Mouse (Mus musculus): Measurements from ENCODE around the gene Gm20479.

The Gm20479 gene

DNA sequence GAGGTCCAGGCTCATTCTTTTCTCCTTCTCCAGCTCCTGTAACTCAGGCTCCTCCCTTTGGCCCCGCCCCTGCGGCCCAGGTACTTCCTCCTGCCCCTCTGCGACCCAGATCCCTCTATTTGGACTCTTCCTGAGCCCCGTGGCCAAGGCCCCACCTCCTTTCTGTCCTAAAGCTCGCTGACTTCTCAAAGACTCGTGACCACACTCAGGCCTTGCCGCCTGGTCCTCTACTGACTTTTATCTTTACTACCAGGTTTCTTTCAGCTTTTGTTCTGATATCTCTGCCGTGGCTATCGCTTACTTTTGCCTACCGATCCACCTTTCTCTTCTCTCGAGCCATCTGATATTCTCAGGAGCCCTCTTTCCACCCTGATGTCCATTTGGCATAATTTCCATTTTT, 10.8 kb upstream of the Gm20479 start:
- in situ Hi-C loops (cut with MboI): no loop called here

- in situ Hi-C loops (cut with MboI): no loop called here
Measured at GRCm38 (mm10) chr7:27366082-27366844, 9.0 kb upstream of the Gm20479 start.

GRCm38 (mm10) chr7:27364379-27364778, 7.2 kb upstream of the Gm20479 start:
- in situ Hi-C loops (cut with MboI): no loop called here

DNA sequence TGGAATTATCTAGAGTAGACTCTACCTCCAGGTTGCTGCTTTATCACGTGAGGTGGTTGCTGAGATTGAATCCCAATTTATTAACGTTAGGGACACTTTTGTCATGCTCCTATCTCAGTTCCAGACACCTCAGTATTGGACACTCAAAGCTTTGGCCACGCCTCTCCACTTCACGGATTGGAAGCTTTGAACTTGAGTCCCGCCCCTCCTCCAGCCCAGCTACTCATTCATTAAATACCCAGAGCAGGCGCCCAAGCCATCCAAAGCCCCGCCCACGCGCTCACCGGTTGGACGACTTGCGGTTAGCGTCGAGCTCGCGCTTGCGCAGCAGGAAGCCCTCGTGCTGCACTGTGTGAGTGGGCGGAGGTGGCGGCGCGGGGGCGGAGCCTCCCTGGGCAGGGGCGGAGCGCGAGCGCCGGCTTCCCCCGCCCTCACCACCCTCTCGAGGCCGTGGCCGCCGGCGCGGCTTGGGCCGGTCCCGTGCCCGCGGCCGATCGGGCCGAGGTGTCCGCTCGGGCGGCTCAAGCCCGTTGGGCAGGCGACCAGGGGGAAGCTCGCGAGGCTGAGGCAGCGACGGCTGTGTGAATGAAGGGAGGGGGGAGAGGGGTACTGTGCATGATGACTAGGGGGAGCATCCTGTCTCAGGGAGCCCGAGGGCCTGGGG, 4.2 kb upstream of the Gm20479 start:
- in situ Hi-C loops (cut with MboI): no loop called here

- in situ Hi-C loops (cut with MboI): no loop called here
Measured at GRCm38 (mm10) chr7:27360749-27361148, 3.5 kb upstream of the Gm20479 start.

GRCm38 (mm10) chr7:27359706-27360358, 2.6 kb upstream of the Gm20479 start:
- in situ Hi-C loops (cut with MboI): no loop called here

GRCm38 (mm10) chr7:27359162-27359561, 1.9 kb upstream of the Gm20479 start:
- in situ Hi-C loops (cut with MboI): no loop called here

- in situ Hi-C loops (cut with MboI): no loop called here
Measured at GRCm38 (mm10) chr7:27357595-27357978, 368 bp upstream of the Gm20479 start.

- in situ Hi-C loops (cut with MboI): no loop called here
Measured at GRCm38 (mm10) chr7:27356248-27356647, 971 bp downstream of the Gm20479 start.

DNA sequence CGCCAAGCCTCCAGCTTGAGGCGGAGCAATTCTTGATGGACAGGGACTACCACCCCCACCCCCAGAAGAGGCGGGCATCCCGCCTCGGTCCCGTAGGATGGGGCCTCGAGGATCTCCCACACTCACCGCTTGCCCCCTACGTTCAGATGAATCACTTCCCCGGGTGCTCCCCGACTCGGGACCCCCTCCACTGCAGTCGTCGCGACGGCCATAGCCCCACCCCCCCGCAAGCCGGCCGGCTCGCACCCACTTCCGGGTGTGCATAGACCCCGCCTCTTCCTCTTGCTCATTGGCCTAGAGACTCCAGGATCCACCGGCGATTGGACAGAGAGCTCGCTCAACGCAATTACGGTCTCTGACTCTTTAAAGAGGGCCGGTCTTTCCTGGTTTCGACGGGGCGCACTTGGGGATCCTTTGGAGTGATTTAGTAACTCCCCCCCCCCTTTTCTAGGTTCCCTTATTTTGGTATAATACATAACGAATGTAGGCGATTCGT, 1.4 kb downstream of the Gm20479 start, which contains the start of gene Shkbp1:
TSS of gene Shkbp1 (minus strand) at position 275 of the 496 bp plus-strand sequence.
- in situ Hi-C loops (cut with MboI): no loop called here

DNA sequence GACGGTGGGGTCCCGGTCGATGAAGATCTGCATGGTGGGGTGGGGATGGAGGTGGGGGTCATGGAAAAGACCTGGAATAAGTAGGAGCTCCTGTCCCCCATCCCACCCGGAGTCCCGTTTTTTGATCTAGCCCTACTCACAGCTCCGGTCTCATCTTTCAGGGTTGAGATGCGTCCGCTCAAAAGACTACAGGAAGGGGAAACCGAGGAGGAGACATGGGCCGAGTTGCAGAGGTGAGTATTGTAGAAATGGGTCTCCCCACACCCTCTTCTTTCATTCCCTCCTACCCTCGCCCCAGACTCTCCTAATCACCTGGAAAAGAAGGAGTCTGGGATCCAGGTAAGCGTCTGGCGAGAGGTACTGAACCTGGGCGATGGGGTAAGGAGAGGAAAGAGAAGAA, 2.0 kb downstream of the Gm20479 start:
- in situ Hi-C loops (cut with MboI): no loop called here

DNA sequence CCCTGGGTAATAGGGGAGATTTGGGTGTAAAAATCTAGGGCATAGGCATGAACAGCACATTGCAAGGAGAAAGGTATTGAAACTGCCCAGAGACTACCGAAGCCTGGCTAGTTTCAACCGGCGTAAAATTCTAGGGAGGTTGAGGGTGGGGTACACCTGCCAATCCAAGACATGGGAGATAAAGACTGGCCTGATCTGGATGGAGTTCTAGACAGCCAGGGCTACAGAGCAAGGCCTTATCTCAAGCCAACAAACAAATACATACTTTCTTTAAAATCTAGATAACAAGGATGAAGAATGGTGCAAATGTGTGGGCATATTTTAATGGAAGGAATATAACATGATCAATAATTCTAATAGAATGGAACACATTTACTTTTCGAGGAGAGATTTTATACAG, 2.4 kb downstream of the Gm20479 start:
- in situ Hi-C loops (cut with MboI): no loop called here

DNA sequence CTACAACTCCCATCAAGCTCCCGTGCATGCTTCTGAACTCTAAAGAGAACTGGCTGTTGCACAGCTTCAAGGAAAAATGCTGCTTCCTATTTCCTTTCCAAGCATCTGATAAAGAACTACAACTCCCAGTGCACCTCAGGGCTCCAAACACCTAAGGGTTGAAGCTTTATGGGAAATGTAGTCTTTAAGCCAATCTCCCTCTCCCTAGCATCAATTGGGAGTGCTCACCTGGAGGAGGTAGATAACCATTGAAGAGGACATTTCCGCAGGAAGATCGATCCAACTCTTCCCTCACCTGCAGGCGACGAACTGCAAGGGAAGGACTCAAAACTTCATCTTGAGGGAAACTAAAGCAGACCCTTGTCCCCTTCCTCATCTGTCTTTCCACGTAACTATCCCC, 3.1 kb downstream of the Gm20479 start:
- in situ Hi-C loops (cut with MboI): no loop called here

DNA sequence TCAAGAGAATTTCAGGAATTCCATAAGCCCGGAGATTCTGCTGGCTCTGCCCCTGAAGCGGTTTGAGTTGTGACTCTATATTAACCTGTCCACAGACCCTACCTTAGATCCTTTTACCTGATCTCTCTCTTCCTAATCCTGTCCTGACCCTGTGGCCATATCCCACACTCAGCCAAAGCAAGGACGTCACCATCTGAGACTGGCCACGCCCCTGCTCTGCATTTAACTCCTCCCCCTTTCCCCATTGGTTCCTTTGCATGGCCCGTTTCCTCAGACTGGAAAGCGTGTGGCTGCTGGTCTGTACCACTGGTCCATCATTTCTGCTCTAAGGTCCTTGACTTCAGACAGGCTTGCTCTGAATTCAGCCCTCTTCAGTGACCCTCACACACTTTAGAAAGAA, 11.8 kb downstream of the Gm20479 start:
- in situ Hi-C loops (cut with MboI): loop anchor here (10.0 kb wide), 1 partner anchor 179 kb away; the partner anchor contains the start of gene Hipk4

GRCm38 (mm10) chr7:27342595-27342994, 14.6 kb downstream of the Gm20479 start:
- in situ Hi-C loops (cut with MboI): loop anchor here (10.0 kb wide), 1 partner anchor 182 kb away; the partner anchor contains the start of gene Hipk4

- in situ Hi-C loops (cut with MboI): loop anchor here (5.0 to 10.0 kb wide), 2 partner anchors 38 to 165 kb away; no protein-coding TSS in a partner anchor
Measured at GRCm38 (mm10) chr7:27339519-27339918, 17.7 kb downstream of the Gm20479 start.

DNA sequence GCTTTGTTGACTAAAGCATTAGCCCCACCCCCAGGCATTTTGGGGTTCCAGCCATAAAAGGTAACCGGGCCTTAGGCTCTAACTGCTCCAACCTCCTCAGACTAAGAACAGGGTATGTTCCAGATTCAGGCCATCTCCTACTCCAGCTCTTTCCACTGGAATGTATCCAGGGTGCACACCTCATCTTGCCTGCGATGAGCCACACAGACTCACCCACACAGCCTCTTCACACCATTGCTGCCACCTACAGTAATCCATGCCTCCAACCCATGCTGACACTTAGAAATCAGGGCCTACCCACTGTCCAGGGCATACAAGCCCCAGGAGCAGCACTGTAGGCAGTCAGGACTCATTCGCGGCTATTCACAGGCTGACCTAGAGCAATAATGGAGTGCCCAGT, 18.1 kb downstream of the Gm20479 start:
- in situ Hi-C loops (cut with MboI): loop anchor here (5.0 to 10.0 kb wide), 2 partner anchors 38 to 166 kb away; no protein-coding TSS in a partner anchor

- in situ Hi-C loops (cut with MboI): loop anchor here (5.0 to 10.0 kb wide), 2 partner anchors 40 to 167 kb away; no protein-coding TSS in a partner anchor
Measured at GRCm38 (mm10) chr7:27337175-27337853, 19.9 kb downstream of the Gm20479 start, which contains the start of gene Ltbp4. Gene Ltbp4, minus strand, starts transcription at chr7:27337692.

GRCm38 (mm10) chr7:27335928-27336823, 21.0 kb downstream of the Gm20479 start:
- in situ Hi-C loops (cut with MboI): loop anchor here (5.0 to 10.0 kb wide), 2 partner anchors 41 to 169 kb away; no protein-coding TSS in a partner anchor

- in situ Hi-C loops (cut with MboI): loop anchor here (5.0 to 10.0 kb wide), 2 partner anchors 42 to 170 kb away; no protein-coding TSS in a partner anchor
Measured at GRCm38 (mm10) chr7:27335011-27335720, 22.1 kb downstream of the Gm20479 start.
